Mouse (Mus musculus) CH12.LX (cell line): ENCODE measurements at regions not wholly inside any gene's neighbourhood (a gene's known extent, or its start where the extent isn't known, plus 50 kb on each side); places are given as distances from the start of the nearest gene placed in this dataset.

ENCODE experiments used
- DNase-seq: peaks from one replicate; pipeline ENCODE4 v3.0.0-alpha.2; 2013; ENCODE audit errors: extremely low read depth
- H3K27ac ChIP-seq: 2 replicates; pipeline ENCODE4 v1.5.1; 2012; ENCODE audit warnings: low read depth, mild to moderate bottlenecking, control low read depth, moderate library complexity; ENCODE audit not compliant: insufficient read depth
- H3K27me3 ChIP-seq: replicated peaks from 2 replicates; pipeline ENCODE3; 2012; ENCODE audit warnings: inconsistent platforms
- H3K36me3 ChIP-seq, 2 experiments: replicated peaks in 1 of 2; 2 replicates each; pipeline versions ENCODE3 to v1.6.1; 2012; ENCODE audit warnings: inconsistent platforms in 1 of 2, low read length in 1 of 2, mild to moderate bottlenecking in 1 of 2, mixed read lengths in 1 of 2, moderate library complexity in 1 of 2; ENCODE audit not compliant: control insufficient read depth in 1 of 2, insufficient read depth in 1 of 2
- H3K4me1 ChIP-seq, 2 experiments: 2 replicates each; pipeline ENCODE4 v1.6.1; 2012; ENCODE audit warnings: inconsistent platforms in 1 of 2, moderate library complexity in 1 of 2; ENCODE audit not compliant: insufficient read depth in 2 of 2, control insufficient read depth in 1 of 2
- H3K4me2 ChIP-seq: 2 replicates; pipeline ENCODE4 v1.6.1; 2012; ENCODE audit warnings: low read depth, mild to moderate bottlenecking, control low read depth; ENCODE audit not compliant: poor library complexity, insufficient read depth, severe bottlenecking
- H3K4me3 ChIP-seq, 3 experiments: fragments of 150-350 bp in 1 of 3; sonication (generic) in 1 of 3; replicated peaks in 1 of 3; 2 replicates each; pipeline versions ENCODE3 to v1.5.1; 2011 to 2012; ENCODE audit warnings: low read depth in 2 of 3, low read length in 2 of 3, mild to moderate bottlenecking in 2 of 3, moderate library complexity in 2 of 3, control low read depth in 1 of 3, improper control_type of control experiment in 1 of 3, inconsistent platforms in 1 of 3, mixed read lengths in 1 of 3; ENCODE audit not compliant: poor library complexity in 1 of 3
- H3K79me2 ChIP-seq: replicated peaks from 2 replicates; pipeline ENCODE4 v1.6.1; 2012; ENCODE audit warnings: mild to moderate bottlenecking, moderate library complexity; ENCODE audit not compliant: control insufficient read depth, poor library complexity, insufficient read depth, severe bottlenecking; ENCODE audit errors: extremely low read depth
- H3K9ac ChIP-seq: 2 replicates; pipeline ENCODE4 v1.6.1; 2012; ENCODE audit warnings: low read depth, mild to moderate bottlenecking, control low read depth, moderate library complexity; ENCODE audit not compliant: insufficient read depth
- H3K9me3 ChIP-seq: replicated peaks from 2 replicates; pipeline ENCODE3; 2012; ENCODE audit warnings: low read length, inconsistent platforms, mixed read lengths
- BHLHE40 ChIP-seq: IDR thresholded peaks from 2 replicates; pipeline ENCODE4 v1.6.1; 2011; ENCODE audit warnings: mild to moderate bottlenecking, low read depth, low read length, improper control_type of control experiment
- CHD1 ChIP-seq: IDR thresholded peaks from 2 replicates; pipeline ENCODE4 v1.6.1; 2012; ENCODE audit warnings: low read depth, low read length, improper control_type of control experiment, inconsistent platforms
- CHD2 ChIP-seq: IDR thresholded peaks from 2 replicates; pipeline ENCODE4 v1.6.1; 2011; ENCODE audit warnings: low read length, improper control_type of control experiment
- CTCF ChIP-seq, 2 experiments: IDR thresholded peaks in 1 of 2; conservative IDR thresholded peaks in 1 of 2; 2 replicates each; pipeline ENCODE4 v1.5.1; 2011 to 2012; ENCODE audit warnings: low read depth in 2 of 2, low read length in 2 of 2, improper control_type of control experiment in 1 of 2, inconsistent platforms in 1 of 2, mild to moderate bottlenecking in 1 of 2, moderate library complexity in 1 of 2
- E2F4 ChIP-seq: IDR thresholded peaks from 2 replicates; pipeline ENCODE4 v1.6.1; 2011; ENCODE audit warnings: low read depth, low read length, improper control_type of control experiment; ENCODE audit not compliant: insufficient replicate concordance
- ELF1 ChIP-seq: IDR thresholded peaks from 2 replicates; pipeline ENCODE4 v1.6.1; 2014; ENCODE audit warnings: low read depth, mild to moderate bottlenecking, inconsistent platforms, low read length, improper control_type of control experiment
- EP300 ChIP-seq: IDR thresholded peaks from 2 replicates; pipeline ENCODE4 v1.6.1; 2011; ENCODE audit warnings: low read length, improper control_type of control experiment
- ETS1 ChIP-seq: conservative IDR thresholded peaks from 2 replicates; pipeline ENCODE4 v1.6.1; 2012; ENCODE audit warnings: low read depth, mild to moderate bottlenecking, inconsistent platforms, low read length, improper control_type of control experiment, moderate library complexity
- GABPA ChIP-seq: IDR thresholded peaks from 2 replicates; pipeline ENCODE4 v1.6.1; 2012; ENCODE audit warnings: low read depth, low read length, improper control_type of control experiment, inconsistent platforms; ENCODE audit not compliant: insufficient replicate concordance
- HCFC1 ChIP-seq: IDR thresholded peaks from 2 replicates; pipeline ENCODE4 v1.6.1; 2012; ENCODE audit warnings: low read depth, mild to moderate bottlenecking, inconsistent platforms, low read length, improper control_type of control experiment
- JUN ChIP-seq: IDR thresholded peaks from 2 replicates; pipeline ENCODE4 v1.6.1; 2011; ENCODE audit warnings: low read depth, mild to moderate bottlenecking, low read length, improper control_type of control experiment, moderate library complexity; ENCODE audit not compliant: insufficient read depth
- KAT2A ChIP-seq: IDR thresholded peaks from 2 replicates; pipeline ENCODE4 v1.6.1; 2012; ENCODE audit warnings: low read length, improper control_type of control experiment, inconsistent platforms; ENCODE audit not compliant: insufficient replicate concordance
- MAFK ChIP-seq: IDR thresholded peaks from 2 replicates; pipeline ENCODE4 v1.6.1; 2011; ENCODE audit warnings: low read length, improper control_type of control experiment; ENCODE audit not compliant: insufficient replicate concordance
- MAX ChIP-seq: IDR thresholded peaks from 2 replicates; pipeline ENCODE4 v1.6.1; 2011; ENCODE audit warnings: low read length, improper control_type of control experiment
- MAZ ChIP-seq: IDR thresholded peaks from 2 replicates; pipeline ENCODE4 v1.6.1; 2012; ENCODE audit warnings: low read depth, mild to moderate bottlenecking, inconsistent platforms, low read length, improper control_type of control experiment, moderate library complexity
- MEF2A ChIP-seq: IDR thresholded peaks from 2 replicates; pipeline ENCODE4 v1.6.1; 2014; ENCODE audit warnings: low read depth, mild to moderate bottlenecking, inconsistent platforms, low read length, improper control_type of control experiment, borderline replicate concordance
- MXI1 ChIP-seq: IDR thresholded peaks from 2 replicates; pipeline ENCODE4 v1.6.1; 2011; ENCODE audit warnings: mild to moderate bottlenecking, low read depth, low read length, improper control_type of control experiment
- NELFE ChIP-seq: IDR thresholded peaks from 2 replicates; pipeline ENCODE4 v1.6.1; 2011; ENCODE audit warnings: low read depth, low read length, improper control_type of control experiment
- PAX5 ChIP-seq: IDR thresholded peaks from 2 replicates; pipeline ENCODE4 v1.6.1; 2012; ENCODE audit warnings: low read length, inconsistent platforms, mixed read lengths
- POLR2A ChIP-seq: IDR thresholded peaks from 2 replicates; pipeline ENCODE4 v1.6.1; 2011; ENCODE audit warnings: low read depth, mild to moderate bottlenecking, improper control_type of control experiment, low read length
- POLR2AphosphoS2 ChIP-seq: IDR thresholded peaks from 2 replicates; pipeline ENCODE4 v1.6.1; 2011; ENCODE audit warnings: low read depth, low read length, improper control_type of control experiment
- SMC3 ChIP-seq: IDR thresholded peaks from 2 replicates; pipeline ENCODE4 v1.6.1; 2011; ENCODE audit warnings: low read depth, low read length, improper control_type of control experiment
- TBP ChIP-seq: conservative IDR thresholded peaks from 2 replicates; pipeline ENCODE4 v1.6.1; 2011; ENCODE audit warnings: low read depth, low read length, improper control_type of control experiment
- ZC3H11A ChIP-seq: IDR thresholded peaks from 2 replicates; pipeline ENCODE4 v1.6.1; 2012; ENCODE audit warnings: low read depth, mild to moderate bottlenecking, inconsistent platforms, low read length, improper control_type of control experiment
- ZKSCAN1 ChIP-seq: IDR thresholded peaks from 2 replicates; pipeline ENCODE4 v1.6.1; 2012; ENCODE audit warnings: low read depth, inconsistent platforms, low read length, improper control_type of control experiment, borderline replicate concordance
- dilution Hi-C: fragments of 300-500 bp; cut with MboI; formaldehyde crosslinking; loops from 2 replicates; pipeline ENCODE4 v1.14.3; 2020; ENCODE audit warnings: low sequenced_read_pairs; ENCODE audit not compliant: extremely low pct_unique_long_range_greater_than_20kb, extremely low pct_ligation_motif_present
- in situ Hi-C: fragments of 300-500 bp; cut with MboI; formaldehyde crosslinking; loops from 3 replicates; pipeline ENCODE4 v1.14.3; 2019; ENCODE audit warnings: low sequenced_read_pairs, low pct_ligation_motif_present, low pct_unique_long_range_greater_than_20kb, mixed read lengths

GRCm38 (mm10) chr13:31465141-31465540 is 90.8 kb upstream of the Foxq1 start:
- DNase-seq: no peak
- in situ Hi-C loops: no loop called here
- H3K36me3 ChIP-seq: no peaks in the 10 kb centered on the region

GRCm38 (mm10) chr13:31465711-31466110 is 90.2 kb upstream of the Foxq1 start:
- Histone ChIP-seq H3K9ac (no peak overlapping the region), H3K4me3 (no peak overlapping the region), H3K4me2 (no peak overlapping the region), H3K4me1 (no peaks in the 10 kb centered on the region), H3K27me3 (no peaks in the 10 kb centered on the region), H3K27ac (no peak overlapping the region), H3K79me2 (no peaks in the 10 kb centered on the region), H3K9me3 (no peaks in the 10 kb centered on the region), H3K36me3 (no peaks in the 10 kb centered on the region)
- dilution Hi-C loops: no loop called here
- no peak for TF ChIP-seq KAT2A
- TF ChIP-seq PAX5: no peak
- TF ChIP-seq MAZ: no peak
- TF ChIP-seq ELF1: no peak
- TF ChIP-seq ZC3H11A: no peak
- peak in 1 of 2 experiments; percentile 26; a peak in 2 of 4 replicates for TF ChIP-seq CTCF (conservative IDR thresholded peaks at IDR 0.05 in 1 of 2, IDR thresholded peaks at IDR 0.05 in 1 of 2; ENCODE audit: low read depth in 2 of 2, low read length in 2 of 2)
- TF ChIP-seq SMC3: peak; percentile 21
- no peak for TF ChIP-seq ETS1
- TF ChIP-seq TBP: no peak
- TF ChIP-seq CHD2: no peak
- in situ Hi-C loops: no loop called here
- DNase-seq: no peak

More at GRCm38 (mm10) chr13:31465141-31465540, 90.8 kb upstream of the Foxq1 start:
- no peak overlapping the region for H3K4me2 ChIP-seq
- no peaks in the 10 kb centered on the region for H3K9me3 ChIP-seq
- H3K27me3 ChIP-seq: no peaks in the 10 kb centered on the region
- no peaks in the 10 kb centered on the region for H3K4me1 ChIP-seq
- no peak overlapping the region for H3K9ac ChIP-seq
- dilution Hi-C loops: no loop called here
- no peak for TF ChIP-seq MAFK
- TF ChIP-seq JUN: no peak
- no peak for TF ChIP-seq NELFE
- no peak for TF ChIP-seq MXI1
- TF ChIP-seq HCFC1: no peak
- no peak for TF ChIP-seq KAT2A
- TF ChIP-seq POLR2A: no peak
- TF ChIP-seq CTCF (conservative IDR thresholded peaks at IDR 0.05 in 1 of 2, IDR thresholded peaks at IDR 0.05 in 1 of 2; ENCODE audit: low read depth in 2 of 2, low read length in 2 of 2): no peak
- no peak for TF ChIP-seq MAX
- TF ChIP-seq ZKSCAN1: no peak
- no peak for TF ChIP-seq GABPA
- no peak for TF ChIP-seq MEF2A
- TF ChIP-seq TBP: no peak
- TF ChIP-seq POLR2AphosphoS2: no peak
- TF ChIP-seq CHD1: no peak
- no peak for TF ChIP-seq BHLHE40
- TF ChIP-seq EP300: no peak
- TF ChIP-seq CHD2: no peak
- no peak for TF ChIP-seq E2F4
- H3K4me3 ChIP-seq: no peak overlapping the region
- no peaks in the 10 kb centered on the region for H3K79me2 ChIP-seq
- no peak overlapping the region for H3K27ac ChIP-seq
